Mouse (Mus musculus) spleen, postnatal 10 days (tissue): Measurements from ENCODE around the gene Dusp3.

Source experiments
- DNase-seq, 2 experiments: peaks; one replicate each; pipeline ENCODE4 v3.0.0; 2021 to 2022; ENCODE audit warnings: low spot score in 2 of 2

Gene Dusp3

DNA sequence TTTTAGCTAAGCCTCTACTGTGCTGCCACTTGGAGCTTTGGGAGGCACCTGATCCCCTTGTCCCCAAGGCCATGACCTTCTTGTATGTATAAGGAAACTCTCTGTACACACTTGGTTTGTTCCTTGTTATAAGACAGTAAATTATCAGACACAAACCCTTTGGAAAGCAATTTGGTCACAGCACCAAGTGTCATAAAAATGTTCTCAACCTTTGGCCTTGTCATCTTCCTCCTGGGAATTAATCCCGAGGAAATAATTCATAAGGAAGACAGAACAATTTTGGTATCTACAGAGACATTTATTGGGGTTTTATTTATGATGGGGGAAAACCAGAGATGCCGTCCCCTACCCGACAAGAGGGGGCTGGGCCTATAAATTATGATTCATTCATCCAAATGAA lies 51.1 kb downstream of the Dusp3 start:
- DNase-seq, result no peak

DNA sequence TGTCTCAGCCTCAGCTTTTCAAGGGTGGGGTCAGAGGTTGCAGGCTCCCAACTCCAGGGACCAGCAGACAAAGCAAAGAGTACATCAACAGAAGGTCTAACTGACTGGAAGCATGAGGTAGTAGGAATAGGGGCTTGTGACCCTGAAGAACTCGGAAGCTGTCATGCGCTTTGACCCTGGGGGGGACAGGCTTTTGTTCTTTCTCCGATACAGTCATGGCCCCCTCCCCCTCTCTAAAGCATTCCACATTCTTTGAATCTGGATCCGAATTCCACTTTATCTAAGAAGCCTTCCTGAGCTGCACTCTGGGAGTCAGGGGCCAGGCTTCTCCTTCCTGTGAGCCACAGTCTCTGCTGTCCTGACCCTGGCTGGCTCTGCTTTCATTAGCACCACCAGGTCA lies 54.8 kb downstream of the Dusp3 start:
- DNase-seq, result no peak

GRCm38 (mm10) chr11:101928030-101928762 lies 58.6 kb downstream of the Dusp3 start:
- peak in 1 of 2 experiments; percentile 66 for DNase-seq

DNA sequence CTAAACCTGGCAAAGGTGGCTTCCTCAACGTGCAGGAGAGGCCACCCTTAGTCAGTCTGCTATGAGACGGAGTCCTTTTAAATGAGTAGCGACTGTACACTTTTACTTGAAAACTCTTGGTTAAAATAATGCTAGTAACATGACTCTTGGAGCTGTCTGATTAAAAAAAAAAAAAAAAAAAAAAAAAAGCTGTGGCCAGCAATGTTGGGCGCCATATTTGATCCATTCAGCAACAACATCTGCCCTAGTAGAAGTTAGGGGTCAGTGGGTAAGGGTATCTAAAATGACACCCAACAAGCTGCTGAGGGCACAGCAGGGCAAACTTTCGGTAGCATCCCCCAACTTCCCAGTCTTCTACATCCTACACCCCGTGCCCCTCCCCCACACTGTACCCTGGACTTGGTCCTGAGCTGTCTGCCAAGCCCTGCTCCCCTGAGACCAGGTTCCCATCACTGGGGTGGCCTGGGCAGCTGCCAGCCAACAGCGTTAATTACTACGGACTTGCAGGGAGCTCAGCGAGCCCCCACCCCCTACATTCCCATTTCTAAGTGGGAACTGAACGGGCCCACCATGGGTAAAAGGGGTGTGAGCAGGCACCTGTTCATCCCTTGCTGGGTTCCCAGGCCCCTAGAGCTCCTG lies 59.7 kb downstream of the Dusp3 start:
- no peak for DNase-seq

- no peak for DNase-seq
Observed at GRCm38 (mm10) chr11:101925636-101926035, 61.2 kb downstream of the Dusp3 start.

DNA sequence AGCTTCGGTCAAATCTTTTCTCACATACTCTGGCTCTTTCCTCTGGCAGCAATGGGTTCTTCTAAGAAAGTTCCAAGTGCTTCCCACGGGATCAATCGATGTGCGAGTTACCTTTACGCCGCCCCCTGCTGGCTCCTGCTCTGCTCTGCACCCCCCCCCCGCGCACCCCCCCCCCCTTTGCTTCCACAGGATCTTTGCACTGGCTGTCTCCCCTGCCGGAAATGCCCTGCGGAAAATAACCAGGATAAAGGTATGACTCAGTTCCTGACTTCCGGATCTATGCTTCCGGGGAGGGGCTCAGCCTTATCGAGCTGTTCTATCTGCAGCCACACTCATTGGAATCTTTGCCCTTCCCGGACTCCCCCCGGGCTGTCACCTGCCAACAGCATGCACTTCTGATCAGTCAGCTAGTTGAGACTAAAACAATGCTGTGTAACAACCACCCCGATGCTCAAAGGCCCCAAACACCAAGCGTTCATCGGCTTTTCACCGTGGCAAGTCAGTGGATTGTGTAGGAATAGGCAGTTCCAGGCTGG lies 62.3 kb downstream of the Dusp3 start:
- no peak for DNase-seq

DNA sequence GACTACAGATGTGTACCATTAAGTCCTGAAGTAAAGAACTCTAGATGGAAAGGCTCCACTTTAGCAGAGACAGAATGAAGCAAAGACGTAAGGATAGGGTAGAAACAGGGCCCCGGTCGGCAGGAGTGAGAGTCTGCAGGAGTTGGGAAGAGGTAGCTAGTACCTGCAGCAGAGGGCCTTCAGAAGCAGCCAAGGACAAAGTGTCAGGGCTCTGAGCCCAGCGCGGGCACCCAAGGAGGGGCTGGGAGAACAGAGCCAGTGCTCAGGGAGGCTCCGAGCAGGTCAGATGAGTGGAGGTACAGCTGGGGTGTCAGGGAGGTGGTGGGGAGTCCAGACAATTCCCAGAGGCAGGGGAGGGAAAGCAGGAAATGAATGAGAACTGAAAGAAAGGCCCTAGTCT lies 62.8 kb downstream of the Dusp3 start:
- no peak for DNase-seq

DNA sequence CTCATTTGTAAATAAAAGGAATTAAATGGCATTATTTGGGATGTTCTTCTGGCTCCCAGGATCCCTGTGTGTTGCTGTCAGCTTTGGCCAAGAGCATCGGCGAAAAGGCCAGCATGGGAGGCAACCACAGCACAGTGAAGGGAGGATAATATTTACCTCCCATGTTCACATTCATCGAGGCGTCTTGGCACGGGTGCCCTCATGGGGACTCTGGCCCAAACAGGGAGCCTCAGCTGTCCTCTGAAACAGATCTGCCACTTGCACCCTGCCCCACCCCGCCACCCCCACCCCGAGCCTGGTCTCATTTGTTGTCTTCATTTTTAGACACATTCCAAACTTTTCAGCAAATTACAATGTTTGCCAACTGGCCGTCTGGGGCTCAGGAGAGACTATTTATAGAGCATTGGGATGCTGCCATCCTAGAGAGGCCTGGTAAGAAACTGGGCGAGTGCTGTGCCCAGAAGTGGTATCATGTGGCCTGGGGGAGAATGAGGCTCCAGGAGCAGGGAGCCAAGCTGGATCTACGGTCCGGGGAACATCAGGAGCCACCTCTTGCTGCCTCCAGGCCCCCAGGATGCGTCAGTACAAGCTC lies 65.4 kb downstream of the Dusp3 start:
- DNase-seq, result no peak
